Mouse (Mus musculus) liver, embryonic 14.5 days (tissue): ENCODE measurements around the gene Fbxo31. TPM values are rescaled to one million over a fixed set of nuclear protein-coding genes. Genes with fewer than 3 reads are reported as not detected.

Experiments used
- ATAC-seq: fragments of 200-750 bp; cut with Nextera tagmentation; 2 replicates; pipeline ENCODE4 v1.8.0; 2017; ENCODE audit warnings: moderate number of reproducible peaks, mild to moderate bottlenecking, moderate library complexity; ENCODE audit not compliant: insufficient read depth
- DNase-seq, 3 experiments: peaks; one replicate each; pipeline ENCODE4 v3.0.0-alpha.2; 2012 to 2013; ENCODE audit warnings: low read depth in 3 of 3, low spot score in 3 of 3
- H3K27ac ChIP-seq: fragments of 300-500 bp; sonication (generic); 2 replicates; pipeline ENCODE4 v1.5.1; 2014; ENCODE audit warnings: moderate library complexity, mild to moderate bottlenecking, control low read depth, inconsistent platforms
- H3K27me3 ChIP-seq: fragments of 300-500 bp; sonication (generic); 2 replicates; pipeline ENCODE4 v1.6.1; 2014; ENCODE audit warnings: mild to moderate bottlenecking, low read length, moderate library complexity; ENCODE audit not compliant: control insufficient read depth, insufficient read depth
- H3K36me3 ChIP-seq: fragments of 300-500 bp; sonication (generic); replicated peaks from 2 replicates; pipeline ENCODE4 v1.6.1; 2014; ENCODE audit warnings: low read depth; ENCODE audit not compliant: control insufficient read depth, insufficient read depth
- H3K4me1 ChIP-seq, 2 experiments: fragments of 200-500 bp in 1 of 2; fragments of 300-500 bp in 1 of 2; sonication (generic) in 1 of 2; replicated peaks; 2 replicates each; pipeline ENCODE4 v1.6.1; 2012 to 2014; ENCODE audit warnings: antibody characterized with exemption in 1 of 2, inconsistent platforms in 1 of 2, low read length in 1 of 2; ENCODE audit not compliant: control insufficient read depth in 2 of 2, insufficient read depth in 2 of 2
- H3K4me2 ChIP-seq: fragments of 300-500 bp; sonication (generic); 2 replicates; pipeline ENCODE4 v1.6.1; 2014; ENCODE audit warnings: low read depth, mild to moderate bottlenecking, control low read depth, moderate library complexity
- H3K4me3 ChIP-seq, 2 experiments: fragments of 200-500 bp in 1 of 2; fragments of 300-500 bp in 1 of 2; sonication (generic) in 1 of 2; 2 replicates each; pipeline ENCODE4 v1.5.1; 2012 to 2014; ENCODE audit warnings: low read depth in 2 of 2, low read length in 2 of 2, mild to moderate bottlenecking in 2 of 2, control low read depth in 1 of 2, inconsistent platforms in 1 of 2, moderate library complexity in 1 of 2; ENCODE audit not compliant: insufficient read depth in 1 of 2
- H3K9ac ChIP-seq: fragments of 300-500 bp; sonication (generic); replicated peaks from 2 replicates; pipeline ENCODE4 v1.6.1; 2014; ENCODE audit warnings: mild to moderate bottlenecking, control low read depth, moderate library complexity
- H3K9me3 ChIP-seq: fragments of 300-500 bp; sonication (generic); 2 replicates; pipeline ENCODE4 v1.6.1; 2016; ENCODE audit warnings: low read length, mixed read lengths; ENCODE audit not compliant: control insufficient read depth
- CTCF ChIP-seq: IDR thresholded peaks from 2 replicates; pipeline ENCODE4 v1.5.1; 2016; ENCODE audit warnings: antibody characterized with exemption, low read depth, control low read depth
- EP300 ChIP-seq: IDR thresholded peaks from 2 replicates; pipeline ENCODE4 v1.6.1; 2016; ENCODE audit warnings: antibody characterized with exemption, low read depth
- WGBS: fragments of 180-500 bp; shearing (Covaris S2); extraction: QIAGEN DNeasy Blood & Tissue Kit; methylation state at CpG from one replicate; pipeline ENCODE4 v1.1.7; 2014; ENCODE audit not compliant: insufficient replicate concordance; 5-methylcytosine and 5-hydroxymethylcytosine counted together
- polyA plus RNA-seq, 2 experiments: library from polyadenylated mRNA; depleted of rRNA in 1 of 2; stranded (reverse) in 1 of 2; unstranded in 1 of 2; fragments of >200 nt; fragmentation: Nextera tagmentation in 1 of 2; extraction: Ambion mirVana in 1 of 2; gene quantifications; 2 replicates each; pipeline versions ENCODE4 v1.2.1 to v1.2.3; 2012 to 2014

The Fbxo31 gene
- polyA plus RNA-seq, 2 experiments = 5.8 to 6.6 TPM

- H3K9me3 ChIP-seq = no peaks in the 10 kb centered on the region
- peaks cover 43% of the 10 kb centered on the region for H3K36me3 ChIP-seq
- no peak for ATAC-seq
- no peak overlapping the region for H3K4me2 ChIP-seq
- WGBS = 71% methylated on average over 9 of the region's 9 CpGs
- no peak overlapping the region for H3K9ac ChIP-seq
- TF ChIP-seq CTCF = no peak
- no peak for TF ChIP-seq EP300
- no peaks in the 10 kb centered on the region for H3K27me3 ChIP-seq
- H3K4me3 ChIP-seq = no peak overlapping the region
- H3K4me1 ChIP-seq = peaks cover 10 to 25% of the 10 kb centered on the region in 2 experiments
- no peak for DNase-seq
- H3K27ac ChIP-seq = no peak overlapping the region
Measured at GRCm38 (mm10) chr8:121593983-121594382, 15.4 kb upstream of the Fbxo31 start.

GRCm38 (mm10) chr8:121593293-121593692, 14.7 kb upstream of the Fbxo31 start:
- no peak for ATAC-seq
- WGBS = 84% methylated on average over 5 of the region's 5 CpGs
- Histone ChIP-seq H3K36me3 (peaks cover 43% of the 10 kb centered on the region), H3K9ac (no peak overlapping the region), H3K4me1 (peaks cover 16 to 32% of the 10 kb centered on the region in 2 experiments), H3K4me3 (no peak overlapping the region), H3K27me3 (no peaks in the 10 kb centered on the region), H3K9me3 (no peaks in the 10 kb centered on the region), H3K4me2 (no peak overlapping the region), H3K27ac (no peak overlapping the region)
- DNase-seq = no peak
- TF ChIP-seq EP300 (no peak), CTCF (no peak)

GRCm38 (mm10) chr8:121591178-121592066, 12.8 kb upstream of the Fbxo31 start:
- Histone ChIP-seq H3K36me3 (peaks cover 29% of the 10 kb centered on the region), H3K27me3 (no peaks in the 10 kb centered on the region), H3K27ac (peak overlapping the region; percentile 70), H3K4me2 (peak overlapping the region; percentile 89), H3K4me3 (peak overlapping the region; percentile 90 to 99), H3K9me3 (no peaks in the 10 kb centered on the region), H3K9ac (peak overlapping the region; percentile 98), H3K4me1 (peaks cover 33 to 44% of the 10 kb centered on the region in 2 experiments)
- peak; percentile 54 to 76 (median 55) for DNase-seq
- 16% methylated on average over 20 of the region's 20 CpGs for WGBS
- TF ChIP-seq CTCF (peak; percentile 81), EP300 (no peak)
- peak; percentile 11; the same call in 1 of the 2 replicates for ATAC-seq

DNA sequence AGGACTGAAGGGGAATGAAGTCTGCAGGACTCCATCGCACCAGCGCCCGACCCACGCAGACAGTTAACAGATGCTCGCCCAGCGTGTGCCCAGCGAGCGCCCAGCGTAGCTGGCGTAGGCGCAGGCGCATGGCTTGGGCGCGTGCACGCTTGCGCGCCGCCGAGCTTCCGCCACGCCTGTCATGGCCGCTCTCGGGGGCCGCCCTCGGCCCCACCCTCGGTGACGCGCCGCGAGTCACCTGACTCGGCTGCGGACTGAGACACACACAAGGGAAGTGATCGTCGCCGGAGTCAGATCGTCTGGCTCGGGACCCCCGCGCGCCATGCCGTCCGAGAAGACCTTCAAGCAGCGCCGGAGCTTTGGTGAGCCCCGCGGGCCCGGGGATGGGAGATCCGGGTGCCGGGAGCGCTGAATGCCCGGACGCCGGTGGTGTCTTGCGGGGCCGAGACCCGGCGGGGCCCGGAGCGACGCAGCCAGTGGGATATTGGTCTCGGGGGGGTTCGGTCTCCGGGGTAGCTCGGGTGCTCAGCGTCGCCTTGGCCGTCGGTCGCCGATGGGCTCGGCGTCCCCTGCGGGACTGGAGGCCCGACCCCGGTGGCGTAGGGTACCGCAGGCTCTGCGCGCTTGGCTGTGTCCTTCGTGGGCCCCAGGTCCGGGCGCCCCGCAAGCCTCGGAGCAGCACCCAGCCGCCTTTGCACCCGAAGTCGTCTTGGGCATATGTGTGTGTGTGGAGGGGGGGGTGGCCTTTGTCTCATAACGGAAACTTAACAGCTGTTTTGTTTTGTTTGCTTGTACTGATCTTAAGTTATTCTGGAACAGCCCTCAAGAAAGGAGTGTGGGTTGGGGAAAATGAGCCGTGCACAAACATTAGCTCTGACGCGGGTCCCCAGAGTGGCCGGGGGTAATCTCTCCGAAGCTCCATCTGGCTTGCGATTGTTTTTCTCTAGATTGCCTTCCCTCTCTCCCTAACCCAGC, 11.9 kb upstream of the Fbxo31 start, which contains the start of gene Map1lc3b:
TSS of gene Map1lc3b (plus strand) at position 159 of the 975 bp plus-strand sequence.
- TF ChIP-seq CTCF (no peak), EP300 (no peak; the same call in 1 of the 2 replicates)
- peaks cover 40 to 52% of the 10 kb centered on the region in 2 experiments for H3K4me1 ChIP-seq
- no peaks in the 10 kb centered on the region for H3K27me3 ChIP-seq
- DNase-seq = peak; percentile 85 to 87 (median 85)
- peaks cover 21% of the 10 kb centered on the region for H3K36me3 ChIP-seq
- ATAC-seq = peak; percentile 75
- peak within 1 kb of the TSS; percentile 98 for H3K27ac ChIP-seq
- H3K4me2 ChIP-seq = peak within 1 kb of the TSS; percentile 89
- peak within 1 kb of the TSS; percentile 90 to 99 for H3K4me3 ChIP-seq
- under 1% methylated on average over 94 of the region's 94 CpGs for WGBS
- peak within 1 kb of the TSS; percentile 98 for H3K9ac ChIP-seq
- H3K9me3 ChIP-seq = no peaks in the 10 kb centered on the region
